Mouse (Mus musculus): ENCODE measurements around the gene Car5a.

The Car5a gene

DNA sequence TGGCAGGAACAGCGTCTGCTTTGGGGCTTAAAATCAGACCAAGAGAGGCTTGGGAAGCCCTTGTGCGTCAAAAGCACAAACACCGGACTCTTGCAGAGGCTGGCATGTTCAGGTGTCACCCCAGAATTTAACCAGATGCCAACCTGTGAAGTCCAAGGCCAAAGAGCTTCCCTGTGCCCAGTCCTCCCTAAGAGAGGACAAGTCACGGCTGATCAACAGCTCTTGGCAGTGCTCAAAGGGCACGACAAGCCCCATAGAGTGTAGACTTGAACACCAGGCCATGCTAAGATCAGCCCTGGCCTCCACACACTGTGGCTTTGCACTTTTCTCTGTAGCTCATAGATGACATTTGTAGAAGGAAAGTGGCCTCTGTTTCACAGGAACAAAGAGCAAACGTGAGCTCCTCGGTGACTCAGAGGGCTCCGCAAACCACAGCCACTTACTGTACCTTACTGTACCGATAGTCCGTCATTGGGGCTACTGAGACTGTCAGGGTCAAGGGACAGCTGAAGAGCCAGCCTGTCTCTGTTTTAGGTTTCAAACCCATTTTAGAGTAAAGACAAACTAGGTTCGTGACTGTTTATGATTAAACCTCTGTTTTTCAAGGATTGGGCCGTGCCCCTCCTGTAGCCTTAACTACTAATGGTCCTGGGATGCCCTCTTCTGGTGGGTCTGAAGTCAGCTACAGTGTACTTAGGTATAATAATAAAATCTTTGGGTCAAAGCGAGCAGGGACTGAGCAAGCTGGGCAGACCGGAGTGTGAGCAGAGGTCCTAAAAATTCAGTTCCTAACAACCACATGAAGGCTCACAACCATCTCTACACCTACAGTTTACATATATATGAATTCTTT, 11.8 kb downstream of the Car5a start:
- 83% methylated on average over 14 of the region's 14 CpGs for WGBS

DNA sequence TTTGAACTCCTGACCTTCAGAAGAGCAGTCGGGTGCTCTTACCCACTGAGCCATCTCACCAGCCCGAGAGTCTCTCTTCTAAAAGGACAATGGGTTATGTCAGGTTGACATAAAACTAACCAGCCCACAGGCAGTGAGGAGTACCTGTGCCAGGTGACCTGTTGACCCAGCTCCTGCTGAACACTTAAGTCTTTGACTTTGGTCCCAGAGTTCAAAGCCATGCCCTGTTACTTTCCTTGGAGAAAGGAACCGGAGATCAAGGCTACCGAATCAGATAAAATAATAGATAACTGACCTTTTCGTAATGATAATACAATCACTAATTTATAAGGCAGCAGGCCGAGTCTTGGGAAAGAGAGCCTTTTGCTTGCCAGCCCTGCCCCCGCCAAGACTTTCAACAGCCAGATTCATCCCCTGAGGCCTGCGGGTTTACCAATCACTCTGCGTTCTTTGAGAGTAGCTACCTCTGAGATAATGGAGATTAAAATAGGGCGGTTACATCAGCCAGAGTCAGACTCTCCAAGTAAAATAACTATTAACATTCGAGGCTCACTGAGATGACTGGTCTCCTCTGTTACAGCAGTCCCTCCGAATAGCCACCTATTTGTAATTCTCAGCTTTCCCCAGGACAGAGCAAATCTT, 12.6 kb downstream of the Car5a start:
- WGBS, result 70% methylated on average over 12 of the region's 12 CpGs

DNA sequence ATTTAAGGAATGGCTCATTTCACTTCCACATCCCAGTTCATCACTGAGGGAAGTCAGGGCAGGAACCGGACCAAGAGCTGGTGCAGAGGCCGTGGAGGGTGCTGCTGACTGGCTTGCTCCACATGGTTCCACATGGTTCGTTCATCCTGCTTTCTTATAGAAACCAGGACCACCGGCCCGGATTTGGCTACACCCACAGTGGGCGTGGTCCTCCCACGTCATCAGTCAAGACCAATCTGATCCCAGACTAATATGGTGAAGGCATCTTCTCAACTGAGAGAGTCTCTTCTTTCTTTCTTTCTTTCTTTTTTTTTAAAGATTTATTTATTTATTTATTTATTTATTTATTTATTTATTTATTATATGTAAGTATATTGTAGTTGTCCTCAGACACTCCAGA, 13.1 kb downstream of the Car5a start:
- 69% methylated on average over 7 of the region's 7 CpGs for WGBS

DNA sequence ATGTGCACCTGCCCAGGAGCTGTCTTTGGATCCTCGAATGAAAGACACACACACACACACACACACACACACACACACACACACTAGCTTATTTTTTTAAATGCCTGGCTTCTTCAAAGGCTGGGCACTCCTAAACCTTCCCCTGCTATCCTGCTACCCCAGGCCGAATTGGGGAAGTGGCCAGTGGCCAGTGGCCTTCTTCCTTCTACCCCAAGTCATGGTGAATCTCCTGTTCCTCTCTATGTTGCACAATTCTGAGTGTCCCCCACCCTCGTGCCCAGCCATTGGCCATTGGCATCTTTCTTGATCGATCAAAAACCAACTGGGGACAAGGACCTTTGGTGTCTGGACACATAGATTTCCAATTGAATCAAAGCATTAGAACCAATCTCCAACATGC, 14.7 kb downstream of the Car5a start:
- WGBS, result 85% methylated on average over 4 of the region's 4 CpGs

DNA sequence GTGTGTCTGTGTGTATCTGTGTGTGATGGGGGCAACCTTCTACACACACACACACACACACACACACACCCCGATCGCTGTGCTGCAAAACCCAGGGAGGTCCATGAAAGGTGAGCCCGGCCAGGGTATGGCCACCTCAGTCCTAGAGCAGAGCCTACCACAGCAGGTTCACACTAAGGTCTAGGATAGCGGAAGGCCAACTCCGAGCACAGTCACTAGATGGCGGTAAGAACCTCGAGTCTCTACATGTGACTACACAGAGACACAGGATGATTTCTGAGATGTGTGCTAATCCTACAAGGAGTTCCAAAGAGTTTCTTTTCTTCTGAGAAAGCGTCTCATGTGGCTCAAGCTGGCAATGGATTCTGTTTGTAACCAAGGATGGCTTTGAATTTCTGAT, 17.4 kb downstream of the Car5a start:
- 36% methylated on average over 8 of the region's 8 CpGs for WGBS

DNA sequence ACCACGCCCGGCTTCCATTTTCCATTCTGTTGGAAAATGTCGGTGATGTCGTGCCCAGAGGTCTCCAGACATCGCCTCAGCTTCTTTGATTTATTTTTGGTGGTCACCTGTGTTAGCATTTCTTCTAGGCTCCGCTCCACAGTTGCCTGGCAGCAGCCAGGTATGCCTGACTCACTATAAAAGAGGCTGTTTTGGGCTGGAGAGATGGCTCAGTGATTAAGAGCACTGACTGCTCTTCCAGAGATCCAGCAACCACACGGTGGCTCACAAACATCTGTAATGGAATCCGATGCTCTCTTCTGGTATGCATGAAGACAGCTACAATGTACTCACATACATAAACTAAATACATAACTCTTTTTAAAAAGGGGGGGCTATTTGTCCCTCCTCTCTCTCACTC, 18.4 kb downstream of the Car5a start:
- 70% methylated on average over 8 of the region's 8 CpGs for WGBS

DNA sequence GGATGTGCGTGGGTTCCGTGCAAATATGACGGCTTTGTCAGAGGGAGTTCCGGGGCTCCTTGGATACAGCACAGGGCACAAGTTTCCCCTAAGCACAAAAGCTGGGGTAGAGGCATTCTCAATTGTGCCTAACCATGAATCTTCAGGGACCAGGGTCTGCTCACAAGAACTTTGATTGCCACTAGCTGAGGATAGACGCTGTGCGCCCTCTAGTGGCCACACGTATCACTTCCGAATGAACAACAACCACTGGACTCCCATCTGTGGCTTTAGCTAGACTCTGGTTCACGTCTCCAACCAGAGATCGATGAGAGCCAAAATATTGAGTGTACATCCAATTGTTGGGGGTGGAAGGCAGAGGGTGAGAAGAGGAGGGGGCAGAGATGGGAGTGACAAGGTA, 19.1 kb downstream of the Car5a start:
- WGBS, result 22% methylated on average over 10 of the region's 10 CpGs

DNA sequence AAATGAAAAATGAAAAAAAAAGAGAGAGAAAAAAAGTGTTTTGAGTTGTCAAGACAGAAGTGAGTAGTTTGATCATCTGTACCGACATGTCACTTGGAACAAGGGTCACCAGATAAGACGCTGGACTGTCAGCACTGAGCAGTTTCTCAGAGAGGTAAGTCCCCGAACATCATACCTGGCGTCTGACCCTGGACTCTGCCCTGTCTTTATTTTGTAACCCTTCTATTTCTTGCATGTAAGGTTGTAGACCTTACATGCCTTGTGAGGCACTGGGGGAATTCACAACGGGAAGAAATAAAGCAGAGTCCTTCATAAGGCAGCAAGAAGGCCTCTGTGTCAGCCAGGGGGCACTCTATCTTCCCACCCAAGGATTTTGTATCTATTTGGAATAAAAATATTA, 20.0 kb downstream of the Car5a start:
- WGBS, result 91% methylated on average over 5 of the region's 5 CpGs

DNA sequence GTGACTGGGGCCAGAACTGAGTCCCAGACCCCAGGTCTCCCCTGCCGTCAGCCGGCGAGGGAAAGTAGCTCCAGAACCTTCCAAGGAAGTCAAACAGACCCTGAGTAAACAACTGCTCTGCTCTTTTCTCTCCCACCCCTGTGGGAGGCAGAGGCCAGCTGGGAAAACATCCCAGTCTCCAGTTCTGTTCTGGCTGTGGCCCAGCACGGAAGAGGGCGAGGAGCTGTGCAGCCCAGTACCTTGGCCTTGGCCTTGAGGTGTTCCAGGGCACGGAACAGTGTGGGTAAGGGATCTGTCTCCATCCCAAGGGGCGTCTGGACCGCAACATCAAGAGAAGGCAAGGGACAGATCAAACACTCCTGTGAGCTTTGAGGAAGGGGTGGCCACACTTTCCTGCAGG, 22.6 kb downstream of the Car5a start:
- WGBS, result 66% methylated on average over 8 of the region's 8 CpGs

DNA sequence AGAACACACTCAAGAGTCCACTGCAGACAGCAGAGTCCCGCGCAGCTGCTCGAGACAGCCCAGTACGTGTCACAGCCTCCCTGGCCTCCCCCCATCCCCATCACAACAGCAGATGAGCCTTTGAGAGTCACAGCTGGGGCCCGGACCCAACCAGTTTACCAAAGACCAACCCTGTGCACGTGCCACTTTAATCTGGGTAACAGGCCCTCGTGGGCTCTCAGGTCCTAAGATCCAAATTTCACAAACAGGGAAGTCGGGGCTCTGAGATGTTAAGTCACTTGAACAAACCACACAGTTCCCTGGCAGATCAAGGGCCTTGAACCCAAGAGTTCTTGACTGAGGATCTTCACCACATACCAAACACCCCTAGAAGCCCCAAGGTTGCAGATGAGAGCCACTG, 23.1 kb downstream of the Car5a start:
- WGBS, result 75% methylated on average over 8 of the region's 8 CpGs

DNA sequence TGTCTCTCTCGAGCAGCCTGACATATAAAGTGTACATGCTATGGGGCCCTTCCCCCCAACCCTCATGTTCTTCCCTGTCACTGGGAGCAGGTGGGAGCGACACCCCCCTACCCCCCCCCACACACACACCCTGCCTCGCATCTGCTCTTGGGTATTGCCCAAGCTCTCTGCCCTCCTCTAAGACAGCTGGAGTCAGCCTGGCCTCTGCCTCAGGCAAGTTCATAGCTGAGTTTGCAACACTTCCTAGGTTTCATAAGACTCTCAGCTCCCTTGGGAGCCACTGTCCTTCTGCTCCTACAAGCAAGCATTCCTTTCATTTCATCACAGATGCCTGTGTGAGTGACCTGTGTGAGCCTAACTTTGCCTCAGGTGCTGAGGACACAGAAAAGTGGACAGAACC, 25.0 kb downstream of the Car5a start:
- 72% methylated on average over 3 of the region's 3 CpGs for WGBS

DNA sequence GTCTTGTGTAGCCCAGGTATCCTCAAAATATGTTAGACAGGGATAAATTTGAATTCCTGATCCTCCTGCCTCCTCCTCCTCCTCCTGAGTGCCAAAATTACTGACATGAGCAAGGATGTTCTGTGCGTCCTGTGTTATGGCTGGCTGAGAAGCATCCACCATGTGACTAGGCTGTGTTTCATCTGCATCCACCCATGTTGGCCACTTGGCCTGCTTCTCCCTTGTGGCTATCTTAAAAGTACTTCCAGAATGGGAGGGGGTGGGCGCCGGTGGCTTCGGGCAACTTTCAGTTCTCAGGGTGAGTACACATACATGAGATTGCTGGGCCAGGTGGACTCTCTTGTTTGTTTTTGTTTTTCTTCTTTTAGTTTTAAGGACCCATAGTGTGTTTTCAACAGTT, 25.5 kb downstream of the Car5a start:
- 68% methylated on average over 4 of the region's 4 CpGs for WGBS

DNA sequence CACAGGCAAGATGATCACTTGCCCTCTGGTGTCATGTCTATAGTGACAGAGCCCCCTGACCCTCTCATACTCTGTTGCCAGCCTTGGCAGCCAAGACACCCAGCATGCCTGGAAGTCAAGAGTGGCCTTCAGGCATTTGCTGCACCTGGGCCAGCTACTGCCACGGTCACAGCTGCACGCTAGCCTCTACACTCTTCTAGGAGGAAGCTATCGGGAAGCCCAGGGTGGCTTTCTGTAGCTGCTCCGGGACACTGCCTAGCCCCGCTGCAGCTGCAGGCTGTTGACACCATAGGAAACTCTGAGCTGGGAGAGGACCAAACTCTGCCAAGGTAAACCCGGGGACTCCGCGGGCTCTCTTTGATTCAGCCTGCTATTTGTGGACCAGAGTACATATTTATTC, 31.3 kb downstream of the Car5a start:
- 65% methylated on average over 8 of the region's 8 CpGs for WGBS

DNA sequence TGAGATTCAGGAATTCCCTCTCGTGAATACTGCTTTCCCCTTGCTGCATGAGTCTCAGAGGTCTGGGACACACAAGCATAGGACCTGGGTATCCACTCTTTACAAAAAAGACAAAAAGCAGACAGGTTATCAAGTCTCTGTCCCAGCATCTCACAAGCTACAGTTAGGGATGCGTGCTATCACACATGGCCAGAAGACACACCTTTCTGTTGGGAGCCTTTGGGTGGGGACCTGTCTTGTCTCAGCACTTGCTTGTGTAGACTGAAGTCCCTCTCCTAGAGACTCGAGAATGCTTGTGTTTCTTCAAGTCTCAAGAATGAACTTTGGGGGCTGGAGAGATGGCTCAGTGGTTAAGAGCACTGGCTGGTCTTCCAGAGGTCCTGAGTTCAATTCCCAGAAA, 31.9 kb downstream of the Car5a start:
- 77% methylated on average over 3 of the region's 3 CpGs for WGBS

DNA sequence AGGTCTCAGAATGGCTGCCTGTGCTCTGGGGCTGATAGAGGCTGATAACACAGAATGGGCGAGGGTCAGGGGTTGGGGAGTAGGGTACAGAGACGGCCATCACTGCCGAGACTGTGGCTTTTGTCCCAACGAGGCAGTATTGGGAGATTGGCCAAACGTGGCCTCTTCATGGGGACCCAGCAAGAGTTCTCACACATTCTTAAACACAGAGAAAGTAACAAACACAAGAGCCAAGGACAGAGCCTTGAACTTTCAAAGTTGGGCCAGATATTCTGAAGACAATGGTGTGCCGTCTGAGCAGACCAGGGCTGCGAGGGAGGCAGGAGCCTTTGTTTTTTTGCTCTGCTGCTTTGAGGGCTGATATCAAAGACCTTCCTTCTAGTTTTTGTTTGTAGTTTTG, 32.7 kb downstream of the Car5a start:
- WGBS, result 71% methylated on average over 7 of the region's 7 CpGs

DNA sequence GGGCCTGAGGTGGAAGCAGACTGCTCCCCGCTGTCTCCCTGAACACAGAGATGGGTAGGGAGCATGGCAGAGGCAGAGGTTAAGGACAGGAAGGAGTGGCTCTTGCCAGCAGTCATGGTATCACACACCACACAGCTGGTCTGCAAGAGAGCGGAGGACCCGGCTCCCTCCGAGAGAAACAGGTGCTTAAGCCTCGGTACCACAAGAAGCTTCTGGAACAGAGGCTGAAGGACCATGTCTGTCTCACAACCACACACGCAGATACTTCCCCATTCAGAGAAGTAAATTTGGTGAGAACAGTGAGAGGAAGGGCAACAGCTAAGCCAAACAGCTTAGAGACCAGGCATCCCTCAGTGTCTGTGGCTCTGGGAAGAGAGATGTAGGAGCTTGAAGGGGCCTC, 33.3 kb downstream of the Car5a start:
- WGBS, result 86% methylated on average over 6 of the region's 6 CpGs

DNA sequence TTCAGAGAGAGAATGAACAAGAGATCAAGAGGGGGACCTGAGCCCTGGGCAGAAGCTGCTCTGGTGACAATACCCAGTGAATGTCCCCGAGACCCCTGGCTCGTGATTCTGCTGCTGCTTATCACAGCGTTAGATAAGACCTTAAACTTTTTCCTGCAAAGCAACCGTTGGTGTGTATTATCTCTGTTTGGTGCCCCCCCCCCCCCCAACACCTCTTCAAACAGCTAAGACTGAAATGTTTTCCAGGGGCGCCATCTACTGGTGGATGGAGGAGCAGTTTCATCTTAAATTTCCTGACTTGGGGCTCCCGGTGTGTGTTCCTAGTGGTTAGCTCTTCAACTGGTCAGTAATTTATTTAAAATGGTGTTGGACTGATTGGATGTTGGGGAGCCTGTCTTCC, 35.0 kb downstream of the Car5a start:
- 3% methylated on average over 6 of the region's 6 CpGs for WGBS

DNA sequence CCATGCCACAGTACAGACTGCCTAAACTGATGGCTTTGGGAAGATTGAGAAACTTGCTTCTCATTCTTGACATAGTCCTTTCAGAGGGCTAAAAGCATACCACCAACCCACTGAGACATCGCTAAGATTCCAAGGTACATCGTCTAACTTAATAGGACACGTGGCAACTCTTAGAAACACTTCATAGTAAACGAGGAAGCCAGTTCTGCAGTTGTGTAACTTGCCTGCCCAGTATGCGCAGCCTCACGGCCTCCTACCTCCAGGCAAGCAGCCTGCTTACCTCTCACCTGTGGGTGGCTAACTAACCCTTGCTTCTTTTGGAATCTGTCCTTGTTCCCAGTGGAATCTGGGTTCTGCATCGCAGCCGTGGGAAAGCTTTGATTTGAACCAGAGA, 35.6 kb downstream of the Car5a start:
- WGBS, result 38% methylated on average over 8 of the region's 8 CpGs

DNA sequence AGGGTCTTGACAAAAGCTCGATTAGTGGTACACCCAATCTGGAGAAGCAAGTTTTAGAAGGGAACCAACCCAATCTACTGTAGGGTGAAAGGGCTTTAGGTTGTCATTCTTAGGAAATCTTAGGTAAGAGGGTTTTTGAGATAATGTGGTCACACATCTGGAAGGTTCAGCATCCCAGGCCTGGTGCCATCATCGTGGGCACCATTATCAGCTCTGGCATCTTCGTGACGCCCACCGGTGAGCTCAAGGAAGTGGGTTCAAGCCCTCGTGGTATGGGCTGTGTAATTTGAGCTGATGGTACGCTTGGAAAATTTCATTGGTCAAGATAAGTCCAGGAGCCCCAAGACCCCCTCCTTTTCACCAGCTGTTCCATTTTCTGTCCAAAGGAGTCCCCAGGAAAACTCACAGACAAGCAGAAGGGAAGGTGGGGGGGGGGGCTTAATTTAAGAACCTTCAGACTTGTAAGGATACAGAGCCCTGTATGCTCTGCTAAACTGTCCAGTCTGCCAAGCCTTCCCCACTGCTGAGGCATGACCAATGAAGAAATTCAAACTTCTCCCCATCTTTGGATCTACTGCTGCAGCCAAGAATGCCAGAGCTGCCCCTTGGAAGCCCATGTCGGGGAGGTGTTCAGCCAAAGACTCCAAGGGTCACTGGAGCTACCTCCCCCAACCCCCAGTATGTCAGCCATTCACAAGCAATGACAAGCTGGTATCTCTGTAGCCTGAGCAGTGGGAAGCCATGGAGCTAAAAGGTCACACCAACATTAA, 36.1 kb downstream of the Car5a start:
- 69% methylated on average over 8 of the region's 8 CpGs for WGBS

DNA sequence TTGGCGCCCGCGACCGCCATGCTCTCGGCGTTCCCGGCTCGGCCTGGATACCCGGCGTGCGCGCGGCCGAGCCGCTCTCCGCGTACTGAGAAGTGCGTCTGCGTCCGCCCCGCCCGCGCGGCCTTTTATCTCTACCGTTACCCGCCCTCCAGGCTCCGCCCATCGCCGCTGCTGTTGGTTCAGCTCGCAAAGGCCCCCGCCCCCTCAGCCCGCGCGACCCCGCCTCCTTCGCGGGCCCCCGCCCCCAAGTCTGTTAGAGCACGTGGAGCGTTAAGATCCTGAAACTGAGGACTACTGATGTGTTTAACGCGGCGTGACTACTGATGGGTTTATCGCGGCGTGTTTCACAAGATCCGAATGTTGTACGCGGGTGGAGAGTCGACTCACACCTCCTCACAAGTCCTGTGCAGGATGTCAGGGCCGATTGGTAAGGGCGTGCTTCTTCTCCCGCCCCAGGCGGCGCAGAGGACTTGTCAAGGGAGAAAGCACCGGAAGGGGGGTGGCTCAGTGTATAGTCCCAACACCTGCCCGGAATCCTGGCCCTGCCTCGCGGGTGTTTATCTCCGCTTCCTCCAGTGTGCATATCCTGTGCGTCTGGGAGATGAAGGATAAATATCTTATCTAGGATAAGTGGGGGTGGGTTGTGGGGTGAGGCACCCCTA, 37.0 kb downstream of the Car5a start, which contains the start of gene Slc7a5:
Gene Slc7a5, minus strand, starts transcription at position 108 of the 662 bp plus-strand sequence.
- under 1% methylated on average over 61 of the region's 61 CpGs for WGBS

DNA sequence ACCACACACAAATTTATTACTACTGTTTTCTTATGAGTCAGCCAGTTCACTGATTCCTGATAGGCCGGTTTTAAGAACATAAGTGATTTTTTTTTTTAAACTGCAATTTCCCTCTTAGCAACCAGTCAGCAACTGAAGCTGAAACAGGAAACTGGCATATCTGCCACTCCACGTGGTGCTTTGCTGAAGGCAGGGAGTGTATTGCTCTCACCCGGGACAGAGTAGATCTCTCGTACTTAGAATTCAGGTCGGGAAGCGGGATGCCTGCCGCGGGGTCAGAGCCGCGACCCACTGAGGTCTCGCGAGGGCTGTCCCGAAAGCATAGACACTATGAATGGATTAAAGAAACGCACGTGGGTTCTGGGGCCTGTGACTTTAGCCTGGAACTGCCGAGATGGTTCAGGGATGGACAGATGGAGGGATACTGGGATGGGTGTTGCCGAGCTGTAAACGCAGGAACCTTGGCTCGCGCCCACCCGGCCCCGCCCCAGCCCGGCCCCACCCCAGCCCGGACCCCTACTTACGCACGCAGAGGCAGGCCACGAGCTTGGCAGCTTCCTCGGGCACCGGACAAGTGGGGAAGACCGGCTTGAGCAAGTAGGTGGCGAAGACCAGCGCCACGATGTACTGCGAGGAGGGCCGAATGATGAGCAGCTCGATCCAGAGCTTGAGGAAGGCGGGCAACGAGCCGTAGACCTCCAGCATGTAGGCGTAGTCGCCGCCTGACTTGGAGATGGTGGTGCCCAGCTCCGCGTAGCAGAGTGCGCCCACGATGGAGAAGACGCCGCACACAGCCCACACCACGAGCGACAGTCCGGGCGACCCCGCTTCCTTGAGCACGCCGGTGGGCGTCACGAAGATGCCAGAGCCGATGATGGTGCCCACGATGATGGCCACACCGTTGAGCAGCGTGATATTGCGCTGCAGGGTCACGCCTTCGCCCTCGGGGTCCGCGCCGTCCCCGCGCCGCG, 37.9 kb downstream of the Car5a start:
- WGBS, result under 1% methylated on average over 72 of the region's 72 CpGs

All from cerebral cortex, adult 2 months (tissue).